Mouse (Mus musculus) embryonic facial prominence, embryonic 15.5 days (tissue): ENCODE measurements around the gene Rps24. TPM values are rescaled to one million over a fixed set of nuclear protein-coding genes. Genes with fewer than 3 reads are reported as not detected.

Experiments
- ATAC-seq: fragments of 200-750 bp; cut with Nextera tagmentation; 2 replicates; pipeline ENCODE4 v1.8.0; 2017; ENCODE audit warnings: low read depth, moderate TSS enrichment; ENCODE audit not compliant: insufficient number of reproducible peaks, low FRiP score, low TSS enrichment
- H3K27ac ChIP-seq: fragments of 300-500 bp; sonication (generic); replicated peaks from 2 replicates; pipeline ENCODE4 v1.5.1; 2015; ENCODE audit warnings: mild to moderate bottlenecking, inconsistent platforms
- H3K27me3 ChIP-seq: fragments of 300-500 bp; sonication (generic); 2 replicates; pipeline ENCODE4 v1.6.1; 2015; ENCODE audit warnings: inconsistent platforms
- H3K36me3 ChIP-seq: fragments of 300-500 bp; sonication (generic); 2 replicates; pipeline ENCODE4 v1.6.1; 2015; ENCODE audit warnings: mild to moderate bottlenecking, inconsistent platforms
- H3K4me1 ChIP-seq: fragments of 300-500 bp; sonication (generic); 2 replicates; pipeline ENCODE4 v1.6.1; 2015; ENCODE audit warnings: inconsistent platforms
- H3K4me2 ChIP-seq: fragments of 300-500 bp; sonication (generic); replicated peaks from 2 replicates; pipeline ENCODE4 v1.6.1; 2015; ENCODE audit warnings: mild to moderate bottlenecking, inconsistent platforms
- H3K4me3 ChIP-seq: fragments of 300-500 bp; sonication (generic); replicated peaks from 2 replicates; pipeline ENCODE4 v1.5.1; 2015; ENCODE audit warnings: mild to moderate bottlenecking, inconsistent platforms
- H3K9ac ChIP-seq: fragments of 300-500 bp; sonication (generic); 2 replicates; pipeline ENCODE4 v1.6.1; 2015; ENCODE audit warnings: inconsistent platforms
- H3K9me3 ChIP-seq: fragments of 300-500 bp; sonication (generic); replicated peaks from 2 replicates; pipeline ENCODE4 v1.6.1; 2016; ENCODE audit warnings: inconsistent platforms
- whole genome bisulfite sequencing: fragments of 180-500 bp; shearing (Covaris S2); methylation state at CpG from one replicate; pipeline ENCODE4 v1.1.7; 2015; 5-methylcytosine and 5-hydroxymethylcytosine counted together
- polyA plus RNA-seq: library from polyadenylated mRNA; unstranded; fragments of >200 nt; fragmentation: Nextera tagmentation; extraction: Ambion mirVana; gene quantifications from 2 replicates; pipeline ENCODE4 v1.2.1, GENCODE M21; 2015

The Rps24 gene
- polyA plus RNA-seq, 1 experiment from 2014 or later = 870 TPM

DNA sequence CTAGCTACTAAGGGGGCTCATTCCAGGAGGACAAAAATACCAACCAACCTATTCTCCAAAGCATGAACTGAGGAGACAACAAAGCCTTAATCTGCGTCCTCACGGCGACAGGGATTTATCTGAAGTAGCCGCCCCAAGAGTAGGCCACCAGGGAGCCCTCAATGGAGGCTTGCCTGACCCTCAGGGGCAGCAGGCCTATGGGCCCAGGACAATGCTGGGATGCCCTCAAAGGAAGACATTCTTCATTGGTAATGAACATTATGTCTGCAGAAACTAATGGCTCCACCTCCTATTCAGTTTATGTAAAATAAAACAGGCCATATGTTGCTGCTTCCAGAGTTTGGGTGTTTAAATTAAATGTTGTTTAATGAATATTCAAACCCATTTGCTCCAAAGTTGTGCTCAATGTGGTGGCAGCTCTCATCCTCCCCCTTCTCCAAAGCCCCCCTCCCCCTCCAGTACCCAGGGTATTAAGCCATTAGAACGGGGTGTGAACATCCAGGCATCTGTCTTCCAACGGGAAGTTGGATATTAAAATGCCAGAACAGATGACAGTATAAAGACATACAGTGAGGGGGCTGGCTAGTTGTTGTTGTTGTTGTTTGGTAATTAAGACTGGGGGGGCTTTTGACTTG, 25.7 kb downstream of the Rps24 start:
- H3K27me3 ChIP-seq = no peaks in the 10 kb centered on the region
- WGBS = 83% methylated on average over 6 of the region's 6 CpGs
- H3K4me1 ChIP-seq = peaks cover 12% of the 10 kb centered on the region
- H3K27ac ChIP-seq = no peak overlapping the region
- no peak overlapping the region for H3K4me3 ChIP-seq
- H3K9me3 ChIP-seq = no peaks in the 10 kb centered on the region
- H3K36me3 ChIP-seq = no peaks in the 10 kb centered on the region
- no peak for ATAC-seq
- no peak overlapping the region for H3K9ac ChIP-seq
- H3K4me2 ChIP-seq = no peak overlapping the region

DNA sequence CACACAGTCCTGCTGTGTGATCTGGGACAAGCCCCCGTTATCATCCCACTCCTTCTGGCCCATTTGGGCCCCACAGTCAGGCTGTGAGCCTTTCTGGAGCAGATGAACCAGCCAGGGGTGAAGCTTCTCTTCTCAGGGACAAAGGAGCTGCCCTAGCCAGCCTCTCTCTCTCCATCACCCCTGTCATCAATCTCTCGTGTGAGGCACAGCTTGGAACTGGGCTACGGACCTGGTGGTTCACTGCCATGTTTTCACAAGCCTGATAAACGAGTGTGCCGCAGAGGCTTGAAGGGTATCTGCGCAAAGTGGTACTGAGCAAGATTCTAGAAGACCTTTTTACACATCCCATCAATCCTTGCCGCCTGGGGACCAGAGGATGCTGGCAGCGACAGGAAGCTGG, 34.7 kb downstream of the Rps24 start:
- 82% methylated on average over 8 of the region's 8 CpGs for WGBS
- Histone ChIP-seq H3K4me3 (no peak overlapping the region), H3K27me3 (no peaks in the 10 kb centered on the region), H3K27ac (no peak overlapping the region), H3K4me1 (no peaks in the 10 kb centered on the region), H3K9me3 (no peaks in the 10 kb centered on the region), H3K36me3 (no peaks in the 10 kb centered on the region), H3K4me2 (no peak overlapping the region), H3K9ac (no peak overlapping the region)
- no peak for ATAC-seq

DNA sequence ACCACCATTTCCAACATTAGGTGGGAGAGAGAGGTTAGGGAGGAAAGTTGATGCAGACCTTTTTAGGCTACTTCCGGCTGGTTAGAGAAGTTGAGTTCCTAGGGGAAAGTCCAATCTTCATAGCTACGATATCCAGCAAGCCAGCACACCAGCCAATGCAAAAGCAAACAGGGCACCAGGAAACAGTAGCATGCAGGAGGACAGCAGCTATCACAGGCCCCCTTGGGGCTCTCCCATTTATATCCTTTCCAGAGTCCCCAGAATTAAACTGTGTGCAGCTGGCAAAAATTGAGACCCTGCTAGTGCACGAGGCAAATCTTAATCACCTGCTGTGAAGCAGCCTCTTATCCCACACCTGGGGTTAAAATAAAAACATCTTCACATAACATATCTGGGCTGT, 38.2 kb downstream of the Rps24 start:
- no peak overlapping the region for H3K9ac ChIP-seq
- no peak for ATAC-seq
- H3K36me3 ChIP-seq = no peaks in the 10 kb centered on the region
- H3K4me1 ChIP-seq = peaks cover 6% of the 10 kb centered on the region
- H3K9me3 ChIP-seq = no peaks in the 10 kb centered on the region
- H3K4me3 ChIP-seq = no peak overlapping the region
- no peaks in the 10 kb centered on the region for H3K27me3 ChIP-seq
- 59% methylated on average over 3 of the region's 3 CpGs for WGBS
- no peak overlapping the region for H3K4me2 ChIP-seq
- no peak overlapping the region for H3K27ac ChIP-seq

DNA sequence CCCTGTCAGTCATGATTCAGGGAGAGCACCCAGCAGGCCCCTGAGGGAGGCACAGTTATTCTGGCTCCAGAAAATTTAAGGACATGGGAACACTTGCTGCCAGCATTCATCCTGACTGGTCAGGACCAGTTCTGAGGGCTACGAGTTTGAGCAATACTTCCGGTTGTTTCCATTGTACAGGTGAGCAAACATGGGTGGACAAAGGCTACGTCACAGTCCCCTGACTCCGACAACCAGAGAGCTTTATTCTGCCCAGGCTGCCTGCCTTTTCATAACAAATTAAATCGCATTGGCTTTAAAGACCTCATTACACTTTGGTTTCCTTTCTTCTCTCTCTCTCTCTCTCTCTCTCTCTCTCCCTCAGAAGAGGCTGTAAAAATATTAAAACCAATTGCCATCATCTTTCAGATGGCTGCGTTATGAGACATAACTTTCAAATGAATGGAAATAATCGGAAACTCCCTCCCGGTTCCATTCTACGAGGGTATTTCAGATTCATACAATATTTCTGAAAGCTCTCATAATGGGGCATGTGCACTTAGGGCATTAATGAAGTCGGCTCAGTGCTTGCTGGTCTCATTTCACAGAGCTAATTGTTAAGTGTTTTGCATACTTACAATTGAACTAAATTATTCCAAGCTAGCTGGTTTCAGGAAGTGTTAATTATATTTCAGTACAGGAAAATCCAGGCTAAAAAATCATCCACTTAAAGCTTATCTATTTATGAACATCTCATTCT, 38.9 kb downstream of the Rps24 start:
- Histone ChIP-seq H3K9me3 (no peaks in the 10 kb centered on the region), H3K27ac (no peak overlapping the region), H3K4me3 (no peak overlapping the region), H3K36me3 (no peaks in the 10 kb centered on the region), H3K9ac (no peak overlapping the region), H3K4me2 (no peak overlapping the region), H3K4me1 (peaks cover 13% of the 10 kb centered on the region), H3K27me3 (no peaks in the 10 kb centered on the region)
- 60% methylated on average over 10 of the region's 10 CpGs for WGBS
- no peak for ATAC-seq

DNA sequence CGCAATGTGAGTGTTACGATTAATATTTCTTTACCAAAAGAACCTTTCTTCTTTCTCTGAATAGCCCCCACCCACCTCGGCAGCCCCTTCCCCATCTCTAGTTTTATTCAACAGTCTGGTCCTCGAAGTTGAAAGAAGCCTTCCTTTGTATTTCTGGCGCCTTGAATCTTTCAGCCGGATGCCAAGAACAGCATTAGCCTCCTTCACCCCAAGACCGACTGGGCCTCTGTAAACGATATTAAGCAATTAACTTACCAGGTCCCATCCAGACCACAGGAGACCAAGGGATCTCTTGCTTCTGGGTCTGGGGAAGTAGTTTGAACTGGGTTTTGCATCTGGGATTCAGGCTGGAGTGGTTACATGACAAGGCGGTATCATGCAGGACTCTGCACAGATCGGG, 39.5 kb downstream of the Rps24 start:
- no peak overlapping the region for H3K9ac ChIP-seq
- no peaks in the 10 kb centered on the region for H3K36me3 ChIP-seq
- H3K4me1 ChIP-seq = peaks cover 15% of the 10 kb centered on the region
- H3K27me3 ChIP-seq = no peaks in the 10 kb centered on the region
- no peak overlapping the region for H3K4me3 ChIP-seq
- H3K27ac ChIP-seq = no peak overlapping the region
- H3K4me2 ChIP-seq = no peak overlapping the region
- no peaks in the 10 kb centered on the region for H3K9me3 ChIP-seq
- 64% methylated on average over 10 of the region's 10 CpGs for WGBS
- ATAC-seq = no peak

DNA sequence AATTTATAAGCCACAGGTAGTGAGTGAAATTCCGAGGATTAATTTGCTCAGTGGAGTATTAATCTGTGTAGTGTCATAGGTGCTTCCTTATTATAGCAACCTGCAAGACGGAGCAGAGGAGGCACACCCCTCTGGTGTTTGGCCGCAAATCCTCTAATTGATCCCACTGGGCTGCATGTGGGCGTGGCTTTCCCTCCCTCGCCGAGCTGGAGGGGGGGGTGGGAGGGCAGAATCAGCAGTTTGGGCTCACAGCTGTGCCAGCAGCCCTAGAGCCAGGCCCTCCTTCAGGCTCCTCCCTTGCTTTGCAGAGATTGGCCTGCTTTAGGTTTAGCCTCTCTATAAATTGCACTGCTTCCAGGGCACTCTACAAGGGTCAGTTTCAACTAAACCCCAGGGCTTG, 43.3 kb downstream of the Rps24 start:
- WGBS = 0% methylated on average over 6 of the region's 6 CpGs
- H3K4me2 ChIP-seq = no peak overlapping the region
- H3K4me1 ChIP-seq = peaks cover 15% of the 10 kb centered on the region
- H3K27ac ChIP-seq = no peak overlapping the region
- no peaks in the 10 kb centered on the region for H3K27me3 ChIP-seq
- H3K36me3 ChIP-seq = no peaks in the 10 kb centered on the region
- no peaks in the 10 kb centered on the region for H3K9me3 ChIP-seq
- no peak overlapping the region for H3K4me3 ChIP-seq
- no peak overlapping the region for H3K9ac ChIP-seq
- ATAC-seq = peak; percentile 86

DNA sequence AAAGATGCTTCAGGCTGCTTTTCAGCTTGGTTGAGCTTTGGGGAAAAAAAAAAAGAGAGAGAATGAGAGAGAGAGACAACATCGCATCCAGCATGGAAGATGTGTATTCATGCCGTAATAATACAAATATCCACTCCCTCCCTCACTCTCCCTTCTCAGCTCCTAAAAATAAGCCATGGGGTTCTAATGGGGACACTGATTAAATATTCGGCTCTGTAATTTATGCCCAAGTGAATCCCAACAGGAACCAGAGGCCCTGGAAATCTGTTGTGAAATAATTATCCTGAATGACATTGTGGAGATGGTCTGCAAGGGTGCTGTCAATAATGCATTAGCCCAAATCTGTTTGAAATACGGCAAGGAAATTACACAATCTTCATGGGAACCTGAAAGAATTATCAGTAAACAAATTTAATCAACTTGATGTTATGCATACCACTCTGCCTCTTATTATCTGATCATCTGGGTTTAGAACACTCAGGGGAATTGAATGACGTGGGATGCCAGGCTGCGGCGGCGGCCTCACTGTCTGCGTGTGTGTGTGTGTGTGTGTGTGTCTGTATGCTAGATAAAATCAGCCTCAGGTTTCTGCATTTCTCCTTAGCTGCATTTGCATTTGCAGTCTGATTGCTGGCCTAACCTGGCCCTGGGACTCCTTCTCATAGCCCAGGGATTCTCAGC, 48.1 kb downstream of the Rps24 start:
- Histone ChIP-seq H3K27me3 (no peaks in the 10 kb centered on the region), H3K4me3 (no peak overlapping the region), H3K4me1 (peaks cover 10% of the 10 kb centered on the region), H3K27ac (no peak overlapping the region), H3K36me3 (no peaks in the 10 kb centered on the region), H3K9me3 (peaks cover 4% of the 10 kb centered on the region; the same call in 1 of the 2 replicates), H3K9ac (no peak overlapping the region), H3K4me2 (no peak overlapping the region)
- 47% methylated on average over 9 of the region's 9 CpGs for WGBS
- ATAC-seq = no peak

DNA sequence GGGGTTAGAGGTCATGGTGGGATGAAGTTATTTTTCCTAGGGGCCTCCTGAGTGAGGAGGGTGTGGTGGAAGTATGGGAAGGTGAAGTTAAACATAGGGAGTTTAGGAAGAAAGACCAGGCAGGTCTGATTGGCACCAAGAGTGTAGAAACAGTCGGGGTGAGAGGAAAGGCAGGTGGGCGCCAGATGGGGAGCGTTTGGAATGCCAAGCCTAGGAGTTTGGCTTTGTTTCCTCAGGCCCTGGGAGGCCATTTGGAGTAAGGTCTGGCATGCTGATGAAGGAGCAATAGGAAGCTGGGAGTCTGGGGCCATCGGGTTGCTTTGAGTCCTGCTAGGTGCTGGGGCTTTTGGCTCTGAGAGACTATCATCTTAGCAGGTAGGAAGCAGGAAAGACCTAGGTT, 56.0 kb downstream of the Rps24 start:
- H3K4me2 ChIP-seq = no peak overlapping the region

DNA sequence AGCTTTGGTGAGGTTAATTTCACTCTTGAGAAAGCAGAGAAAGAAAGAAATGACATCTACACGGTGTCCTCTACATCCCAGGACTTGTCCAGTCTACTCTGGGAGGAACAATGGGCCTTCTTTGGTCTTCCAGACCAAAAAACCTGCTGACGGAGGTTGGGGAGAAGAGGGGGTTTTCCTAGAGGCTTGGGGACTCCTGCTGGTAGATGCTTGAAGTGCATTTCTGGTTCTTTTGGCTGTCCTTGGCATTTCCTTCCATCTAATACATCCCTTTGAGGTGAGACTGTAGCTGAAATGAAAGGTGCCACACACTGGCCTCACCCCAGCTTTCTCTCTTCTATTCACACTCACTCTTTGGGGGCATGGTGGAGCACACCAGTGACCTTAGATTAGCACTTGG, 57.1 kb downstream of the Rps24 start:
- Histone ChIP-seq H3K27me3 (no peaks in the 10 kb centered on the region), H3K36me3 (no peaks in the 10 kb centered on the region), H3K4me1 (peaks cover 6% of the 10 kb centered on the region; the same call in 1 of the 2 replicates), H3K4me3 (no peak overlapping the region), H3K4me2 (no peak overlapping the region), H3K27ac (no peak overlapping the region), H3K9me3 (0 out of 2 replicates have a peak, but pooled peaks cover 5% of the 10 kb centered on the region), H3K9ac (no peak overlapping the region)
- no peak for ATAC-seq
- WGBS = 37% methylated on average over 2 of the region's 2 CpGs

More for the DNA sequence above, 56.0 kb downstream of the Rps24 start:
- Histone ChIP-seq H3K9ac (no peak overlapping the region), H3K36me3 (no peaks in the 10 kb centered on the region), H3K4me3 (no peak overlapping the region), H3K9me3 (0 out of 2 replicates have a peak, but pooled peaks cover 5% of the 10 kb centered on the region), H3K27me3 (no peaks in the 10 kb centered on the region), H3K27ac (no peak overlapping the region), H3K4me1 (peaks cover 6% of the 10 kb centered on the region; the same call in 1 of the 2 replicates)
- ATAC-seq = no peak
- WGBS = 58% methylated on average over 4 of the region's 4 CpGs
